Mouse (Mus musculus) ES-E14 (cell line): ENCODE data around the gene Slc5a2.

ENCODE experiments used
- CHD2 ChIP-seq: IDR thresholded peaks from 2 replicates; pipeline ENCODE4 v1.6.1; 2014; ENCODE audit warnings: mild to moderate bottlenecking, low read depth, low read length, inconsistent platforms
- HCFC1 ChIP-seq: IDR thresholded peaks from 2 replicates; pipeline ENCODE4 v1.6.1; 2012; ENCODE audit warnings: low read length, inconsistent platforms, borderline replicate concordance; ENCODE audit not compliant: insufficient read depth
- MAFK ChIP-seq: IDR thresholded peaks from 2 replicates; pipeline ENCODE4 v1.6.1; 2014; ENCODE audit warnings: mild to moderate bottlenecking, low read depth, low read length, inconsistent platforms; ENCODE audit not compliant: insufficient read depth
- ZNF384 ChIP-seq: IDR thresholded peaks from 2 replicates; pipeline ENCODE4 v1.6.1; 2012; ENCODE audit warnings: low read depth, low read length, inconsistent platforms

GRCm38 (mm10) chr7:128249998-128250397 lies 15.5 kb upstream of the Slc5a2 start:
- TF ChIP-seq CHD2: no peak
- no peak for TF ChIP-seq MAFK
- TF ChIP-seq HCFC1: no peak
- TF ChIP-seq ZNF384: no peak
